Mouse (Mus musculus) limb, embryonic 10.5 days (tissue): ENCODE measurements around the gene Trim7. TPM values are rescaled to one million over a fixed set of nuclear protein-coding genes. Genes with fewer than 3 reads are reported as not detected.

Experiments
- DNase-seq: peaks from one replicate; pipeline ENCODE4 v3.0.0-alpha.2; 2017; ENCODE audit warnings: low spot score
- H3K27ac ChIP-seq: fragments of 300-500 bp; sonication (generic); 2 replicates; pipeline ENCODE4 v1.5.1; 2016; ENCODE audit warnings: mild to moderate bottlenecking
- H3K27me3 ChIP-seq: fragments of 300-500 bp; sonication (generic); 2 replicates; pipeline ENCODE4 v1.6.1; 2016; ENCODE audit warnings: low read depth, mild to moderate bottlenecking; ENCODE audit not compliant: poor library complexity, severe bottlenecking
- H3K36me3 ChIP-seq: fragments of 300-500 bp; sonication (generic); 2 replicates; pipeline ENCODE4 v1.6.1; 2016; ENCODE audit warnings: mild to moderate bottlenecking, moderate library complexity
- H3K4me1 ChIP-seq: fragments of 300-500 bp; sonication (generic); 2 replicates; pipeline ENCODE4 v1.6.1; 2016
- H3K4me3 ChIP-seq: fragments of 300-500 bp; sonication (generic); 2 replicates; pipeline ENCODE4 v1.5.1; 2016; ENCODE audit warnings: mild to moderate bottlenecking, moderate library complexity
- H3K9me3 ChIP-seq: fragments of 300-500 bp; sonication (generic); replicated peaks from 2 replicates; pipeline ENCODE4 v1.6.1; 2016; ENCODE audit warnings: mild to moderate bottlenecking
- WGBS: fragments of 180-500 bp; shearing (Covaris S2); methylation state at CpG from one replicate; pipeline ENCODE4 v1.1.7; 2016; 5-methylcytosine and 5-hydroxymethylcytosine counted together
- polyA plus RNA-seq: library from polyadenylated mRNA; unstranded; fragments of >200 nt; fragmentation: Nextera tagmentation; extraction: Ambion mirVana; gene quantifications from 2 replicates; pipeline ENCODE4 v1.2.1, GENCODE M21; 2016

Trim7 gene
- polyA plus RNA-seq, 1 experiment from 2014 or later, result 0.70 TPM

- peaks cover 10% of the 10 kb centered on the region for H3K4me1 ChIP-seq
- no peaks in the 10 kb centered on the region for H3K9me3 ChIP-seq
- WGBS, result 93% methylated on average over 7 of the region's 7 CpGs
- no peak overlapping the region for H3K4me3 ChIP-seq
- no peaks in the 10 kb centered on the region for H3K27me3 ChIP-seq
- no peak for DNase-seq
- H3K36me3 ChIP-seq, result no peaks in the 10 kb centered on the region
- no peak overlapping the region for H3K27ac ChIP-seq
Measured at GRCm38 (mm10) chr11:48795221-48795620, 30.7 kb upstream of the Trim7 start.

GRCm38 (mm10) chr11:48796290-48796689, 29.6 kb upstream of the Trim7 start:
- Histone ChIP-seq H3K4me3 (no peak overlapping the region), H3K9me3 (no peaks in the 10 kb centered on the region), H3K36me3 (peaks cover 4% of the 10 kb centered on the region), H3K4me1 (peaks cover 11% of the 10 kb centered on the region), H3K27ac (no peak overlapping the region), H3K27me3 (no peaks in the 10 kb centered on the region)
- WGBS, result 80% methylated on average over 4 of the region's 4 CpGs
- DNase-seq, result no peak

- H3K36me3 ChIP-seq, result peaks cover 14% of the 10 kb centered on the region
- H3K9me3 ChIP-seq, result no peaks in the 10 kb centered on the region
- H3K4me1 ChIP-seq, result peaks cover 21% of the 10 kb centered on the region
- no peak overlapping the region for H3K27ac ChIP-seq
- H3K27me3 ChIP-seq, result no peaks in the 10 kb centered on the region
- H3K4me3 ChIP-seq, result no peak overlapping the region
- 95% methylated on average over 5 of the region's 5 CpGs for WGBS
- DNase-seq, result no peak
Measured at GRCm38 (mm10) chr11:48797287-48797686, 28.7 kb upstream of the Trim7 start.

GRCm38 (mm10) chr11:48798308-48798707, 27.6 kb upstream of the Trim7 start:
- H3K36me3 ChIP-seq, result peaks cover 24% of the 10 kb centered on the region
- H3K4me3 ChIP-seq, result no peak overlapping the region; the same call in 1 of the 2 replicates
- H3K9me3 ChIP-seq, result no peaks in the 10 kb centered on the region
- H3K27me3 ChIP-seq, result no peaks in the 10 kb centered on the region
- DNase-seq, result no peak
- 0 out of 2 replicates have a peak overlapping the region, but pooled peaks have one; percentile 94 for H3K27ac ChIP-seq
- WGBS, result 88% methylated on average over 7 of the region's 7 CpGs
- peaks cover 23% of the 10 kb centered on the region for H3K4me1 ChIP-seq

- peak overlapping the region; percentile 94 for H3K27ac ChIP-seq
- H3K4me3 ChIP-seq, result peak overlapping the region; percentile 83
- WGBS, result 9% methylated on average over 18 of the region's 18 CpGs
- no peaks in the 10 kb centered on the region for H3K27me3 ChIP-seq
- no peaks in the 10 kb centered on the region for H3K9me3 ChIP-seq
- H3K4me1 ChIP-seq, result peaks cover 23% of the 10 kb centered on the region
- no peak for DNase-seq
- H3K36me3 ChIP-seq, result peaks cover 33% of the 10 kb centered on the region
Measured at GRCm38 (mm10) chr11:48798984-48799920, 26.7 kb upstream of the Trim7 start.

- peaks cover 42% of the 10 kb centered on the region for H3K36me3 ChIP-seq
- peak; percentile 94 for DNase-seq
- H3K27ac ChIP-seq, result peak within 1 kb of the TSS; percentile 94
- H3K4me1 ChIP-seq, result peaks cover 23% of the 10 kb centered on the region
- H3K9me3 ChIP-seq, result no peaks in the 10 kb centered on the region
- peak within 1 kb of the TSS; percentile 83 for H3K4me3 ChIP-seq
- under 1% methylated on average over 47 of the region's 47 CpGs for WGBS
- H3K27me3 ChIP-seq, result no peaks in the 10 kb centered on the region
Measured at GRCm38 (mm10) chr11:48799921-48800701, 25.8 kb upstream of the Trim7 start, which contains the start of gene Rack1. Gene Rack1 (plus strand): TSS chr11:48800332.

GRCm38 (mm10) chr11:48801831-48802772, 23.8 kb upstream of the Trim7 start:
- H3K36me3 ChIP-seq, result peaks cover 62% of the 10 kb centered on the region
- H3K4me1 ChIP-seq, result peaks cover 23% of the 10 kb centered on the region
- DNase-seq, result no peak
- 79% methylated on average over 17 of the region's 17 CpGs for WGBS
- H3K9me3 ChIP-seq, result no peaks in the 10 kb centered on the region
- H3K27me3 ChIP-seq, result no peaks in the 10 kb centered on the region
- H3K4me3 ChIP-seq, result peak overlapping the region; percentile 83
- H3K27ac ChIP-seq, result peak overlapping the region; percentile 94; the same call in 1 of the 2 replicates

GRCm38 (mm10) chr11:48803988-48804387, 22.0 kb upstream of the Trim7 start:
- no peak overlapping the region for H3K4me3 ChIP-seq
- H3K4me1 ChIP-seq, result peaks cover 14% of the 10 kb centered on the region
- no peak for DNase-seq
- H3K9me3 ChIP-seq, result no peaks in the 10 kb centered on the region
- H3K27ac ChIP-seq, result no peak overlapping the region
- 97% methylated on average over 2 of the region's 2 CpGs for WGBS
- H3K36me3 ChIP-seq, result peaks cover 81% of the 10 kb centered on the region
- no peaks in the 10 kb centered on the region for H3K27me3 ChIP-seq

- Histone ChIP-seq H3K27me3 (no peaks in the 10 kb centered on the region), H3K9me3 (no peaks in the 10 kb centered on the region), H3K4me3 (no peak overlapping the region), H3K36me3 (peaks cover 90% of the 10 kb centered on the region), H3K27ac (no peak overlapping the region), H3K4me1 (peaks cover 13% of the 10 kb centered on the region)
- 88% methylated on average over 2 of the region's 2 CpGs for WGBS
- DNase-seq, result no peak
Measured at GRCm38 (mm10) chr11:48804922-48805321, 21.0 kb upstream of the Trim7 start.

GRCm38 (mm10) chr11:48806856-48807562, 18.9 kb upstream of the Trim7 start:
- Histone ChIP-seq H3K27me3 (no peaks in the 10 kb centered on the region), H3K36me3 (peaks cover 100% of the 10 kb centered on the region), H3K4me1 (peaks cover 5% of the 10 kb centered on the region), H3K9me3 (no peaks in the 10 kb centered on the region), H3K27ac (no peak overlapping the region), H3K4me3 (no peak overlapping the region)
- DNase-seq, result peak; percentile 51
- WGBS, result 55% methylated on average over 21 of the region's 21 CpGs

GRCm38 (mm10) chr11:48807563-48808303, 18.2 kb upstream of the Trim7 start:
- peak; percentile 42 for DNase-seq
- 71% methylated on average over 14 of the region's 14 CpGs for WGBS
- H3K27me3 ChIP-seq, result no peaks in the 10 kb centered on the region

More at GRCm38 (mm10) chr11:48807563-48808303, 18.2 kb upstream of the Trim7 start:
- Histone ChIP-seq H3K27ac (no peak overlapping the region), H3K4me1 (no peaks in the 10 kb centered on the region), H3K9me3 (no peaks in the 10 kb centered on the region), H3K36me3 (peaks cover 100% of the 10 kb centered on the region), H3K4me3 (no peak overlapping the region)
